Mouse (Mus musculus) liver, embryonic 12.5 days (tissue): ENCODE results near the gene Zfr2. TPM values are rescaled to one million over a fixed set of nuclear protein-coding genes. Genes with fewer than 3 reads are reported as not detected.

Experiments used
- ATAC-seq: fragments of 200-750 bp; cut with Nextera tagmentation; 2 replicates; pipeline ENCODE4 v1.8.0; 2017; ENCODE audit warnings: moderate number of reproducible peaks, mild to moderate bottlenecking, moderate library complexity
- H3K27ac ChIP-seq: fragments of 300-500 bp; sonication (generic); 2 replicates; pipeline ENCODE4 v1.5.1; 2016; ENCODE audit warnings: mild to moderate bottlenecking
- H3K27me3 ChIP-seq: fragments of 300-500 bp; sonication (generic); replicated peaks from 2 replicates; pipeline ENCODE4 v1.6.1; 2016; ENCODE audit warnings: mild to moderate bottlenecking, moderate library complexity
- H3K36me3 ChIP-seq: fragments of 300-500 bp; sonication (generic); 2 replicates; pipeline ENCODE4 v1.6.1; 2016; ENCODE audit warnings: mild to moderate bottlenecking, moderate library complexity
- H3K4me1 ChIP-seq: fragments of 300-500 bp; sonication (generic); 2 replicates; pipeline ENCODE4 v1.6.1; 2016
- H3K4me2 ChIP-seq: fragments of 300-500 bp; sonication (generic); 2 replicates; pipeline ENCODE4 v1.6.1; 2016; ENCODE audit warnings: mild to moderate bottlenecking, moderate library complexity
- H3K4me3 ChIP-seq: fragments of 300-500 bp; sonication (generic); 2 replicates; pipeline ENCODE4 v1.5.1; 2016; ENCODE audit warnings: mild to moderate bottlenecking, moderate library complexity
- H3K9ac ChIP-seq: fragments of 300-500 bp; sonication (generic); 2 replicates; pipeline ENCODE4 v1.6.1; 2016; ENCODE audit warnings: mild to moderate bottlenecking, moderate library complexity
- H3K9me3 ChIP-seq: fragments of 300-500 bp; sonication (generic); replicated peaks from 2 replicates; pipeline ENCODE4 v1.6.1; 2016; ENCODE audit warnings: mild to moderate bottlenecking, moderate library complexity
- WGBS: fragments of 180-500 bp; shearing (Covaris S2); methylation state at CpG from one replicate; pipeline ENCODE4 v1.1.7; 2016; ENCODE audit not compliant: insufficient replicate concordance; 5-methylcytosine and 5-hydroxymethylcytosine counted together
- polyA plus RNA-seq: library from polyadenylated mRNA; unstranded; fragments of >200 nt; fragmentation: Nextera tagmentation; extraction: Ambion mirVana; gene quantifications from 2 replicates; pipeline ENCODE4 v1.2.1, GENCODE M21; 2016

Zfr2 gene
- polyA plus RNA-seq, 1 experiment from 2014 or later, result 1.1 TPM

DNA sequence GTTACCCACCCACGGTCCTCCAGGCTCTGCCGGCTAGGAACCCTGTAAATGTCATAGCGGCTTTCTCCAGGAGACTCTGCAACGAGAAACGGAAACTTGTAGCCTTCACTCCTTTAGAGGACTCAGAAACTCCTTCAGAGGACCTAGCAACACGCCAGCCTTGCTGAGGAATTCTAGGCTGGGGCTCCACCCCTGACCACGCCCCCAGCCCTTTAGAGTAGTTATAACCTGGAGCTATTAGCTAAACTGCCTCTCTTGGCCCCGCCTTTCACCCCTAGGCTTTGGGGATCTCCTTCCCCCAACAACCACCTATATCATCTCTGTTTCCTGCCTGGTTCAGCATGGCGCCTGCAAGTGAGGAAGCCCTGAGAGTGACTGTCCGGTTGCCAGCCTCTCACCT, 46.5 kb downstream of the Zfr2 start:
- no peak overlapping the region for H3K27ac ChIP-seq
- no peaks in the 10 kb centered on the region for H3K36me3 ChIP-seq
- ATAC-seq, result no peak
- no peak overlapping the region for H3K9ac ChIP-seq
- no peak overlapping the region for H3K4me2 ChIP-seq
- WGBS, result 19% methylated on average over 10 of the region's 10 CpGs
- H3K4me1 ChIP-seq, result peaks cover 11% of the 10 kb centered on the region
- peaks cover 75% of the 10 kb centered on the region for H3K27me3 ChIP-seq
- no peaks in the 10 kb centered on the region for H3K9me3 ChIP-seq
- H3K4me3 ChIP-seq, result no peak overlapping the region

DNA sequence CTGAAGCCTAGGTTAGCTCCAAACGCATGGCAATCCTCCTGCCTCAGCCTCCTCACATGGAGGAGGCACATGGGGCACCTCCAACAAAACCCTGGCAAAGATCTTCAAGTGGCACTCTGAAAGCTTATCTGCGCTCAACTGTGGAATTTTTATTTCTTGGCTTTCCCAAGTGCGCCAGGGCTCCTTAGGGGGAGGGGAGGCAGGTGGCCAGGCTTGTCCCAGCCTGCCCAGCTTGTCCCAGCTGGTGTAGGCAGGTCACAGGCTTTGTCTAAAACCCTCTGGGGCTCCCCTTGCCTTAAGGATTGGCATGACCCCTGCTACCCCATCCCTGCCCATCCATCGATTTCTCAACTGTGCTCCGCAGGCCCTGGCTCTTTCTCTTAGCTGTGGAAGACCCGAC, 51.2 kb downstream of the Zfr2 start:
- H3K4me1 ChIP-seq, result peaks cover 51% of the 10 kb centered on the region
- H3K4me2 ChIP-seq, result no peak overlapping the region
- no peak for ATAC-seq
- no peak overlapping the region for H3K27ac ChIP-seq
- no peaks in the 10 kb centered on the region for H3K9me3 ChIP-seq
- no peak overlapping the region for H3K9ac ChIP-seq
- H3K4me3 ChIP-seq, result no peak overlapping the region
- H3K36me3 ChIP-seq, result no peaks in the 10 kb centered on the region
- peaks cover 80% of the 10 kb centered on the region for H3K27me3 ChIP-seq
- WGBS, result 47% methylated on average over 6 of the region's 6 CpGs

DNA sequence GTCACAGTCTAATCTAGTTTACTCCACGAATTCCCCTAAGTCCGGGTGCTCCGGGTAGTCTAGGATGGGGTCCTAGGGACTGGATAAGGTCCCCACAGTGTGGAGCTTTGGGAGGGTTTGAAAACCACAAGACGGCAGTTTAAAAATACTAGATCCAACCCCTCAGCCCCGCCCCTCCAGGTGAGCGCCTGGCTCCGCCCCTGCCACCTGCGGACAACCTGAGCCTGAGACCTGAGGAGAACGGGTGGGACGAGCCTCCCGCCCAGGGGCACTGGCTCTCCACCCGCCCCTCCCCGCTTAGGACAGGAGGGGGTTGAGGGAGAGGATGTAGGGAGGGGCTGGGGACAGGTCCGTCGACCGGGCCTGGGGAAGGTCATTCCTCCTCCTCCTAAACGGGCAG, 51.8 kb downstream of the Zfr2 start:
- H3K4me2 ChIP-seq, result peak overlapping the region; percentile 72
- ATAC-seq, result no peak
- H3K4me1 ChIP-seq, result peaks cover 50% of the 10 kb centered on the region
- peak overlapping the region; percentile 48; the same call in 1 of the 2 replicates for H3K4me3 ChIP-seq
- WGBS, result 10% methylated on average over 17 of the region's 17 CpGs
- no peak overlapping the region for H3K9ac ChIP-seq
- no peaks in the 10 kb centered on the region for H3K36me3 ChIP-seq
- H3K27me3 ChIP-seq, result peaks cover 78% of the 10 kb centered on the region
- H3K9me3 ChIP-seq, result no peaks in the 10 kb centered on the region
- no peak overlapping the region for H3K27ac ChIP-seq

DNA sequence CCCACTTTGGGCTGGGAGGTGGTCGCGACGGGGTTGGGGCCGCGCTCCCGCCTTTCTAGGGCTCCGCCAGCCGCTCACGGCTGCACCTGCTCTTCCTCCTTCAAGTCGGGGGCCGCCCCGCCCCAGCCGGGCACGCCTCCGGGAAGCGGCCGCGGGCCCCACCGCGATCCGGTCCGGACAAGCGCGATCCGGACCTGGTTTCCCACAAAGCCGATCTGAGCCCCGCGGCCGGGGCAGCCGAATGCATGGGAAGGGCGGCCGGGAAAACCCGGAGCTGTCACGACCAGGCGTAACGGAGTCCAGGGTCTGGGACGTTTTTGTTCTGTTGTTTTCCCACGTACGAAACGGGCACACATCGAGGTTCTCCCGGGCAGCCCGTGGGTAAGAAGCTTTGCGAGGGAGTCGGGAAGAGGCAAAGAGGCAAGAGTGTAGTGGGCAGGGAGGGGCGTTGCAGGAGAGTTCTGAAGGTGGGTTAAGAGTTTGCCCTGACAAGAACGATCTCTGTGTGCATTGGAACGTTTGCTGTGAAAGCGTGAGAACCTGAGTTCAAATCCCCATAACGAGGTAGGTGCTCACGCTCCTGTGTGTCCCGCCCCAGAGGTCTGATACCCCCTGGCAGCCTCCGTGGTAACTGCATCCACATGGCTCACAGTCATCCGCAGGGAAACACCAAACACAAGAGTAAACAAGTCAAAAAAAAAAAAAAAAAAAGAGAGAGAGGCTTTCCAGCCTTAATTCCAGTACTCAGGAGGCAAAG, 52.9 kb downstream of the Zfr2 start:
- WGBS, result 1% methylated on average over 54 of the region's 54 CpGs

DNA sequence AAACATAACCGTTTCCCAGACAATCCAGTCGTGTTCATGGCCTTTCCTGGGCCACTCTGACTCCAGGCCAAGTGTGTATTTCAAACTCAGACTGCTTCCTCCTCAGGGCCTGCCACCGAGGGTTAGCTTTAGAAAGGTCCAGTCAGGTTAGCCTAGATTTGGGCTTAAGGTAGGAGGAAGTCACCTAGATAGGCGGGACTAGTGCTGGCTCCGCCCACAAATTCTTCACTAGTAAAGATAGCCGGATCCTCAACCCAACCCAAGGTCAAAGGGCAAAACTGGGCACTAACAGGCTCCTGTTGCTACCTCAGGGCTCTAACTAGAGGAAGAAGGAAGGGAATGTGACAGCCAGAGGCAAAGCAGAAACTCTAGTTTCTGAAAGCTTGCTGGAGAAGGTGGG, 53.6 kb downstream of the Zfr2 start:
- 28% methylated on average over 6 of the region's 6 CpGs for WGBS

More for the DNA sequence above, 52.9 kb downstream of the Zfr2 start:
- Histone ChIP-seq H3K27me3 (peaks cover 78% of the 10 kb centered on the region), H3K4me1 (peaks cover 50% of the 10 kb centered on the region), H3K4me2 (peak overlapping the region; percentile 72), H3K4me3 (peak overlapping the region; percentile 48), H3K36me3 (no peaks in the 10 kb centered on the region), H3K9ac (peak overlapping the region; percentile 61), H3K27ac (no peak overlapping the region), H3K9me3 (no peaks in the 10 kb centered on the region)
- ATAC-seq, result peak; percentile 75

DNA sequence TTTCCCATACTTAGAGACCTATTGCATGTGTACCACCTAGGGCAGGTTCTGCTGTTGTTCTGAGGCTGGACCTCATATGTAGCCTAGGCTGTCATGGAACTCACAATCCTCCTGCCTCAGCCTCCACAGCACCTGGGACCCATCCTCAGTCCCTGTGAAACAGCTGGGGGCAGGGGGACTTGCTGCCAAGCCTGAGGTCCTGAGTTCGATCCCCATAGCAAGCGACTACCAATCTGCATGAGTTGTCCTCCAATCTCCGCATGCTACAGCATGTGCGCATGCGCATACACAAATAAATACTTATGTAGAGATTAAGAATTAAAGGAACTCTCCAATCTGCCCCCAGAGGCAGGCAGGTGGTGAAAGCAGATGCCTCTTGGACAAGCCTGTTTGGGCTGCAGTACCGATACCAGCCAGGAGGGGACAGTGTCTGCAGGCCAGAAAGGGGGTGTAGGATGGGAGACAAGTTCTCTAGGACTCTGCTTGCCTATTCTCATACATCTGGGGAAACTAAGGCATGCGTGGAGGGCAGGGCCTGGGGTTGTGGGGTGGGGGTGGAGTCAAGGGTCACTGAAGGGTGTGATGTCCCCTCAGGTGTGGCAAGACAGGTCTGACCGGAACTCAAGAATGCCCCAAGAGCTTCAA, 54.7 kb downstream of the Zfr2 start:
- no peak for ATAC-seq
- no peak overlapping the region for H3K27ac ChIP-seq
- no peak overlapping the region for H3K4me2 ChIP-seq
- WGBS, result 55% methylated on average over 8 of the region's 8 CpGs
- H3K36me3 ChIP-seq, result no peaks in the 10 kb centered on the region
- peaks cover 66% of the 10 kb centered on the region for H3K4me1 ChIP-seq
- H3K4me3 ChIP-seq, result no peak overlapping the region
- no peak overlapping the region for H3K9ac ChIP-seq
- H3K9me3 ChIP-seq, result no peaks in the 10 kb centered on the region
- H3K27me3 ChIP-seq, result peaks cover 66% of the 10 kb centered on the region

More for the DNA sequence above, 53.6 kb downstream of the Zfr2 start:
- H3K27me3 ChIP-seq, result peaks cover 77% of the 10 kb centered on the region
- peaks cover 57% of the 10 kb centered on the region for H3K4me1 ChIP-seq
- H3K27ac ChIP-seq, result no peak overlapping the region
- peak overlapping the region; percentile 48; the same call in 1 of the 2 replicates for H3K4me3 ChIP-seq
- no peak overlapping the region for H3K9ac ChIP-seq
- H3K36me3 ChIP-seq, result no peaks in the 10 kb centered on the region
- no peak for ATAC-seq
- H3K9me3 ChIP-seq, result no peaks in the 10 kb centered on the region
- H3K4me2 ChIP-seq, result peak overlapping the region; percentile 72

DNA sequence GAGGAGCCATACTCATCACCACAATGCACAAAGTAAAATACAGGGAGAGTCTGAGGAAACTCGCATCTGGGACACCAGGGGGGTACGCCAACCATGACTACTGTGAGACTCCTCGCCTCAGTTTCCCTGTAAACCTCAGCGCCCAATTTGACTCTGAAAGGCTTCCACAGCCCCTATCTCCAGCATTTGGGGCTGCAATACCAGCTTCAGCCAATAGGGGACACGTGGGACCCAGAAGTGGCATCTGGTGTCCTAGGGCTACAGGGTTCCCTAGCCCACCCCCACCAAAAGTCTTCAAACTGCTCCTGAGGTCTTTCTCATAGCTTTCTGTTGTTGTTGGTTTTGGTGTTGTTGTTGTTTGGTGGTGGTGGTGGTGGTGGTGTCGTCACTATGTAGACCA, 55.6 kb downstream of the Zfr2 start:
- Histone ChIP-seq H3K36me3 (no peaks in the 10 kb centered on the region), H3K9me3 (no peaks in the 10 kb centered on the region), H3K4me3 (no peak overlapping the region), H3K27ac (no peak overlapping the region), H3K9ac (no peak overlapping the region), H3K4me1 (peaks cover 71% of the 10 kb centered on the region), H3K4me2 (no peak overlapping the region), H3K27me3 (peaks cover 57% of the 10 kb centered on the region)
- ATAC-seq, result no peak
- WGBS, result 19% methylated on average over 6 of the region's 6 CpGs

DNA sequence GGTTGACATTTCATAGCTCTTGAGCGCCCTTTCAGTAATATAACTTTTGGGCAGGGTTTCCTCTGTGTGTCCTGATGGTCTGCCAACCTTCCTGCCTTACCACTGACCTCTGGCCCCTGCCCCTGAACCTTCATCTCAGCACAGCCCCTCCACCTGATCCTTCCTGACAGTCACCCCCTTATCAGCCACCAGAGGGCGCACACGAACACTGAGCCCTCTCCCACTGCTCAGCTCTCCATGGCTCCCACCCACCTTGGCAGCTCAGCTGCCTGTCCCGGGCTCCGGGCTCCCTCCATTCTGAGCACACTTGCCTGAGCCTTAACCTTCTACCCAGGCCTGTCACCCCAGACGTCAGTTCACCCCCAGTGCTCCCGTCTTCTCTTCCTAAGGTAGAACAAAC, 56.3 kb downstream of the Zfr2 start:
- Histone ChIP-seq H3K4me1 (peaks cover 78% of the 10 kb centered on the region), H3K9ac (no peak overlapping the region), H3K4me2 (no peak overlapping the region), H3K4me3 (no peak overlapping the region), H3K27me3 (peaks cover 50% of the 10 kb centered on the region), H3K27ac (no peak overlapping the region), H3K9me3 (no peaks in the 10 kb centered on the region), H3K36me3 (no peaks in the 10 kb centered on the region)
- ATAC-seq, result no peak
- 4% methylated on average over 7 of the region's 7 CpGs for WGBS

DNA sequence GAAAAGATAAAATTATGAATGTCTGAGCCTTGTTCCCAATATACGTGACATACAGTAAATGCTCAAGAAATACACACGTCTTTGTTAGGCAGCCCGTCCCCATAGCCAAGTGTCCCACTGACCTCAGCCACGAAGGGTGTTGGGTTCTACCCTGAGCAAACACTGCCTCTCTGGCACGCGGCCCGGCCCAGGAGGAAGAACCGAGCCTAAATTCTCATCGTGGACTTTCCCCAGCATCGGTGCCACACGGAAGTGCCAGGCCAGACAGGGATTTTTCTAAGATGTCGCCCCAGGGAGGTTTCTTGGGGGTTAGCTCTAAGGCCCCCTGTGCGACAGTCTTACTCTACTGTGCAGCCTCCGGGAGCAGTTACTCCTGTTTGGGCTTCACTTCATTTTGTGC, 56.9 kb downstream of the Zfr2 start:
- Histone ChIP-seq H3K9me3 (no peaks in the 10 kb centered on the region), H3K27me3 (peaks cover 44% of the 10 kb centered on the region), H3K4me1 (peaks cover 82% of the 10 kb centered on the region), H3K4me3 (no peak overlapping the region), H3K9ac (no peak overlapping the region), H3K4me2 (no peak overlapping the region), H3K27ac (no peak overlapping the region), H3K36me3 (peaks cover 4% of the 10 kb centered on the region; the same call in 1 of the 2 replicates)
- no peak for ATAC-seq
- WGBS, result 60% methylated on average over 14 of the region's 14 CpGs

DNA sequence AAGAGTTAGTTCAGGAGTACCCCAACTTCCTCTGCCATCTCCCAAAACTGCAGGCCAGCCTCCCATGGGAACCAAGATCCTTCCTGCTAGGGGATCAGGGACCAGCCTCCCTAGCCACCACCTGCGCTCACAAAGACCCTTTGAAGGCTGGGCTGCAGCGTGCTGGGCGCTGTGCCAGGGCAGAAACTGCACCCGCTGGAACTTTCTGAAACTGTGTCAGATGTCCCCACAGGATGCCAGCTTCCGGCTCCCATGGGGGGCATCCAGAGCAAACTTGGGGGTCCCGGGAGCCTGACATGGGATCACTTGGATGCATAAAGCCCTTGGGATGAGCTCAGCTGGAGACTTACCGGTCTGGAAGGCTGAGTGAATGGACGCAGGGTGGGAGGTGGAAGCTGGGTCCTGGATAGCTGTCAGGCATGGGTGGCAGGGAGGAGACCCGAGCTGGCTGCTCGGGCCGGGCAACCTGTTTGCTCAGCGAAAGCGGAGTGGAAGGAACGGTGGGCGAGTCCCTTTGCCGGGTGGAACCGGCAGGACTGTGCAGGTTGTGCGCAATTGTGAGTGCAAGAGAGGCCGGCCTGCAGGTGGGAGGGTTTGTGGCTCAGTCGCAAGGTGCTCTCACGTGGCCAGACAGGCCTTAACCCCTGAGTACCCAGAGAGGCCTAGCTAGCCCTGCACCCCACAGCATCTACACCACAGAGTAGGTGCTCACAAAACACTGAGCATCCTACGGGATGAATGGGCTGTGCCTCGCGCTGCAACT, 57.9 kb downstream of the Zfr2 start:
- Histone ChIP-seq H3K27me3 (peaks cover 34% of the 10 kb centered on the region), H3K4me3 (no peak overlapping the region), H3K9ac (no peak overlapping the region), H3K36me3 (peaks cover 15% of the 10 kb centered on the region; the same call in 1 of the 2 replicates), H3K4me1 (peaks cover 83% of the 10 kb centered on the region), H3K9me3 (no peaks in the 10 kb centered on the region), H3K27ac (no peak overlapping the region), H3K4me2 (0 out of 2 replicates have a peak overlapping the region, but pooled peaks have one; percentile 10)
- no peak for ATAC-seq
- 42% methylated on average over 24 of the region's 24 CpGs for WGBS

DNA sequence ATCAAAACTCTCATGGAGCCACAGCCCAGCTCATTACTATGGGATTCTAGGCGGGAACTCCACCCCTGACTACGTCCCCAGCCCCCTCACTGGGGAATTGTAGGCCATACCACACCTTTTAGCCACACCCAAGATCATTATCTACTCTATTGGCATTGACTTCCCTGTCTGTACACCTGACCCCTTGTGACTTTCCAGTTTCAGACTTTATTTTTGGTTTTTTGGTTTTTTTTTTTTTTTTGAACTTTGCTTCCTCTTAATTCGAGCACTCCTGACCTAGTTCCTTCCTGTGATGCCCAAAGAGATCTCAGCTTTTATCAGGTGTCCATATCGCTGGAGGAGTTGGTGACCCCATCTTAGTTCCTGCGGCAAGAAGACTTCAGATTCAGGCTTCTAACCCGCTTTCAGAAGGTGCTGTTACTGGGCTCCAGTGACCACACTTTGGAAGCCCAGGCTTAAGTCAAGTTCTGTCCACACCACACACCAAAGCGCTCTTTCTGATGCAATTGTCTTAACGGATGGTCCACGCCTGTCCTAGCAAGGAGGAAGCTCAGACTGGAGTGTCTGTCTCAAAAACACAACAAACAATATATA, 58.7 kb downstream of the Zfr2 start, which contains the start of gene Tjp3:
Tjp3 (minus strand) TSS at position 71 of the 594 bp plus-strand sequence.
- H3K27ac ChIP-seq, result 0 out of 2 replicates have a peak within 1 kb of the TSS, but pooled peaks have one; percentile 25
- peaks cover 29% of the 10 kb centered on the region for H3K27me3 ChIP-seq
- no peak within 1 kb of the TSS; the same call in none of the 2 replicates for H3K4me3 ChIP-seq
- 48% methylated on average over 9 of the region's 9 CpGs for whole genome bisulfite sequencing
- H3K9me3 ChIP-seq, result no peaks in the 10 kb centered on the region
- H3K4me2 ChIP-seq, result peak within 1 kb of the TSS; percentile 33
- H3K4me1 ChIP-seq, result peaks cover 83% of the 10 kb centered on the region
- H3K36me3 ChIP-seq, result peaks cover 22% of the 10 kb centered on the region; the same call in 1 of the 2 replicates
- no peak for ATAC-seq
- H3K9ac ChIP-seq, result no peak within 1 kb of the TSS
